Mouse (Mus musculus) kidney, adult 18-20 months (tissue): ENCODE data around the gene Pnldc1.
"Not testable (repeated sequence)": the region's sequence is repeated elsewhere in the genome, so short reads cannot be mapped to it uniquely, and the experiment has no call there.

ENCODE experiments used
- DNase-seq: peaks from one replicate; pipeline ENCODE4 v3.0.0; 2021

The Pnldc1 gene

DNA sequence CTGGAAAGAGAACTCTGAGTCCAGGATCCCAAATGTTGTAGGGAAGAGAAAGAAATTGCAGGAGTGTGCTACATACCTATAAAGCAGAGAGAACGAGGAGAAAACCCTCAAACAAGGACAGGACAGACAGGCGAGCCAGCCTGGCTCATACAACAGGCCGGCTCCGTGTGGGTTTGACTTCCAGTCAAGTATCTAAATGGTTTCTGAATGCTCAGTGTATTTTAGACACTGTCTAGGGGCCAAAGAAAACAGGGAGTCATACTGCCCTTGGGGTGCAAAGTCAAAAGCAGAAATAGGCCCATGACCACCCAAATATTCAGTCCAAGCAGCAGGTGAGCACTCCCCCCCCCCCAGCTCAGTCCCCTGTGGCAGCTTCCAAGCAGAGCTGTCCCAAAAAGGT lies 4.2 kb downstream of the Pnldc1 start:
- no peak for DNase-seq

DNA sequence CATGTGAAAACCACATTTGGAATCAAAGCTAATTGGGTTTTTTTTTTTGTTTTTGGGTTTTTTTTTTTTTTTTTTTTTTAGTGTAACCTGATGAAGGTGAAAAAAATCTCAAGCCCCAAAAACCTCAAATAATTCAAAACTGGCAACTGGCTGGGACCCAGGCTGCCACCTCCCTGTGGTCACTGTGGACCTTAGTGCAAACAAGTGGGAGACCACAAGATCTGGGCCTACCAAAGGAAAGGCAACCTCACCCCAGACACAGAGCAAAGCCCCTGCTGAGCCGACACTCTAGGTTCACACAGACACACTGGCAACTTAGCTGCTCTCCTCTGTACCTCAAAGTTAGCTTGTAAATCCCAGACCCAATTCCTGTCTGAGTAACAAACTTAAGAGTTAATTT lies 5.7 kb downstream of the Pnldc1 start:
- no peak for DNase-seq

DNA sequence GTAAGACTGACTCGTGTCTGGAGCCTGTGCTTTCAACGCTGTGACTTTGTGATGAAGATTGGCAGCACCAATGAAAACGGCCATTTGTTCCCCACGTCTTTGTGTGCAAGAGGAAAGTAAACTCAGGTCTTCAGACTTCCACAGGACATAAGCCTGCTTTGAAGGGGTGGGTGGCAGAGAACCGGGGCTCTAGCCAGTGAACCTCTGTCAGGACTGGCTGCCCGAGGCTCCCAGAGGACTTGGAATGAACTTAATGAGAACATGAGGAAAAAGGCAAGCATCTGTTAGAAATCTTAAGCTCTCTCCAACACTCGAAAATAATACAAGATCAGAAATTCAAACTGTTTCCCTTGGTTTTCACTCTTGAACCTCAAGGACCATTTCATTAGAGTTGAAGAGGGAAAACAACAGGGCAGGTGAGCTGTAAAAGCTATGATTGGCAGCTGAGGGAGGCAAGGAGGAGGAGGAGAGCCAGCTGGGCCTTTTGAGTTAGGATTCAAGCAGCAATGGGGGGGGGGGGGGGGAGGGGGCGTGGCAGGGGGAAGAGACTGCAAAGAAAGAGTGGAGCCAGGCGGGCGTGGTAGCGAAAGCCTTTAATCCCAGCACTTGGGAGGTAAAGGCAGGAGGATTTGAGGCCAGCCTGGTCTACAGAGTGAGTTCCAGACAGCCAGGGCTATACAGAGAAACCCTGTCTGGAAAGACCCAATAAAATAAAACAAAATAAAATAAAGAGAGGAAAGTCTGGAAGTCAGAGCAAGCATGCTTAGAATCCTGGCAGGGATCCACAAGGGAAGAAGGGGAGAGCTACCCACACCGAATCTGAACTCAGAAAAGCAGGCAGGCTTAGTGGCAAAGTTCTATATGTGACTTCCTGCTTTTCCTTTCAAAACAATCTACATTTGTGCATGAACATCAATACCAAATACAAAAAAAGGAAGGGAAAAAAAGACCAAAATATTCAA lies 6.4 kb downstream of the Pnldc1 start:
- DNase-seq = no peak

DNA sequence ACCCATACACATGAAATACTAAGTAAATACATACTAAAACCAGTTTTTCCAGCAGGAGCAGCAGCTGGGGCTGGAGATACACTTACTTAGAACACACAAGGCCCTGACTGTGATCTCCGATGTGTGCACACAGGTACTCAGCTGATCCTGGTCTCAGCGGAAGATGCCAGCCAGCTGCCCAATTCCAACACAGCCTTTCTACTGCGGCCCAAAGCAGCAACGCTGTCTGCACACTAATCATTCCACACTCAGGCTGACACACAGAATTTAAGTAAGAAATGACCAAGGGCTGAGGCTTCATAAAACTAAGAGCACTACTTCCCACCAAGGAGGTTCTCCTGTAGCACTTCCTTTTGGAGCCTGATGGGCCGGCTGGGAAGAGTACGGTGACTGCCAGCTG lies 7.7 kb downstream of the Pnldc1 start:
- no peak for DNase-seq

DNA sequence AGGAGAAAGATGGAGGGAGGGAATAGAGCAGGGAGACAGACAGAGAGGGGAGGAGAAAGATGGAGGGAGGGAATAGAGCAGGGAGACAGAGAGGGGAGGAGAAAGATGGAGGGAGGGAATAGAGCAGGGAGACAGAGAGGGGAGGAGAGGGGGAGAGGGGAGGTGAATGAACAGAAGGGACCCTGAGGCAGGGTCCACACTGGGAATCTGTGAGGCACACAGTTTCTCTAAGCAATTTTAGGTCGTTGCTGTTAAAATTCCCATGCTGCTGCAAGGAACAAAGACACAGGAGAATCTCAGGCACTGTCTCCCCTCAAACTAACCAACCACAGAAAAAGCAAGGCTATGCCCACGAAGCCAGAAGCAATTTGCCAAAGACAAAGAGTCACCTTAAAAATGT lies 11.4 kb downstream of the Pnldc1 start:
- not testable (repeated sequence) for DNase-seq

DNA sequence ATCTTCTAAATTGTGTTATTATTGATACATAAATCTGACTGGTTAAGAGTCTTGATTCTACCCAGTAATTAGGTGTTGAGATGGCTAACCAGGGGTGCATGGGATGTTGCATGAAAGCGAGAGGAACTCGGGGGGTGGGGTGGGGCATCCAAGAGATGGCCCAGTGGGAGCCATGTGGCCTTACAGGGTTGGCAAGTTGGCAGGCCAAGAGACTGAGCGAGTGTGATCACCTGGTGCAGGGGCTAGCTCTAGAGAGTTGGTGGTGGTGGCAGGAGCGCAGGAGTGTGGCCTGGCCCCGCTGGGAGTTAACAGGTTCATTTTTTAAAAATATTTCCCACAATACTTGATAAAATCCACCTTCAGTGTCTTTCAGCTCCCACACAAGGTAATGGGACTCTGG lies 12.4 kb downstream of the Pnldc1 start:
- DNase-seq = no peak

DNA sequence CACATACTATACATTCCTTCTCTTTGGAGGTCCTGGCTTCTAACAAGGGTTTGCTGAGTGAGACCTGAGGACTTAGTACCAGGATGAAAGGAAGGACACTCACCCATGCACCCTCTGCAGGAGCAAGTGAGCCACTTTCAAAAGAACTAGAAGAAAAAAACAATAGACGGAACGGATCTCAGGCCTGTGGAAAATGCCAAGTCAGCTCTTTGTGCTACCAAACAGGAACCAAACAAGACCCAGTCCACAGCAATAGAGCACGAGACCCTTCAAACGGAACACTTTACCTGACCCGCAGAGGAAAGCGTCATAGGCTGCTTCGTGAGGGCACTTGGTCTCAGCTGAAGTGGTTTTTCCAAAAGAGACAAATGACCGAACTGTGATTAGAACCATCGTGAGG lies 18.0 kb downstream of the Pnldc1 start:
- DNase-seq = no peak

DNA sequence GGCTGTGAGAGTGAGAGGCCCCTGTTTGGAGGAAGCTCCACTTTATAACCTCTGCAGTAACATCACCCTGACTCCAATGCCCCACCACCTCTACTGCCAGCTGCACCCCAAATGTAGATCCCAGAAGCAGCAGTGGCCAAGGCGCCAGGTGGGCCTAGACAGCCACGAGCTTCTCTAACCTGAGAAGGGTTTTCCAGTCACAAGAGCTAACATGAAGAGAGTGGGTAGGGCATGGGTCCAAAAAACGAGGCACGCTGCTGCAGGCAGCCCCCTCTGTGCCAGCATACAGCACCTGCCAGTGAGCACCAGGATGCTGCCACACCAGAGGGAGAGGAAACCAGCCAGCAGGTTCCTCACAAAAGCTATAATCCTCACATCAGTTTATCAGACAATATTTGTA lies 19.0 kb downstream of the Pnldc1 start:
- no peak for DNase-seq

DNA sequence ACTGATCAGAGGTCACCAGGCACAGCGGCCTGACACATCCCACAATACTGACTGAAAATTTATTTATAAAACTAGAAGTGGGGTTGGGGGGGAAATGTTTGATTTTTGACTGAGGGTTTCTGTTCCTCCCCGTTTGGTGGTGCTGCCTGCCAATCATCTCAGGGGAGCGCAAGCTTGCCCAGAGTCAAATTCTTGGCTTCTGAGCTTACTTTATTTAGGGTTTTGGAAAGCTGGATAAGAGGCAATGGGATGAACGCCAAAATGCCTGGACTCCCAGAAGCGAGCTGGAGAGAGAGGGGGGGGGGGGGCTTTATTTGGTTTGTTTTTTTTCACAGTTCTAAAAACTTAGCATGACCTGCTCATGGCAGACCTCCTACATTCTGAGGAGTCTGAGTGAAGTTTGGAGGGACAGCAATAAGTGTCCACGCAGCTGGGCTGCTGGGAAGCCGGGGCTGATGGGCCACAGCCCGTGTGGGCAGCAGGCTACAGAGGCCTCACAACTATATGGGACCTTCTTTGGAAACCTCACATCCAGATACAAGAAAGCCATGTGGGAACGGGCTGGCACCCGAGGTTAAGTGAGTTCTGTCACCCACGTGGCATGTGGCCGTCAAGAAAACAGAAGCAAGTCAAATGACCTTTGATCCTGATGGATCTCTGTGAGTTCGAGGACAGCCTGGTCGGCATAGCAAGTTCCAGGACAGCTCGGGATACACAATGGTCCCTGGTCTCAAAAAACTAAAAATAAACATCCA lies 22.8 kb downstream of the Pnldc1 start:
- no peak for DNase-seq

DNA sequence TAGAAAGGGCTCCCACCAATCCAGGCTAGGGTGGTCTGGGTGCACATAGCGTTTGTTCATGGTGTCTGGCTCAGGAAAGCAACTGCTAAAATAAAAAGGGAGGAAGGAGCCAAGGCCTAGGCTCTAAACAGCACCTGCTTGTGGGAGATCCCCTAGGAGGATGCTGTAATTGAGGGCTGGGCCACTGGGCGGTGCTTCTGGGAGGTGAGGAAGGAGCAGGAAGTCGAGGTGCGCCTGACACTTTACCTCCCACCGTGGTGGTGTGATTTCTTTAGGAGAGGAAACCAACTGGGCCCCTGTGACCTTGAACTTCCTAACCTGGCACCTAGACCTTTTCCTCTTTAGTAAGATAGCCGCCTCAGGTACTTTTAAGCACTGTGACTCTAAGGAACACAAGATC lies 23.4 kb downstream of the Pnldc1 start:
- DNase-seq = no peak

DNA sequence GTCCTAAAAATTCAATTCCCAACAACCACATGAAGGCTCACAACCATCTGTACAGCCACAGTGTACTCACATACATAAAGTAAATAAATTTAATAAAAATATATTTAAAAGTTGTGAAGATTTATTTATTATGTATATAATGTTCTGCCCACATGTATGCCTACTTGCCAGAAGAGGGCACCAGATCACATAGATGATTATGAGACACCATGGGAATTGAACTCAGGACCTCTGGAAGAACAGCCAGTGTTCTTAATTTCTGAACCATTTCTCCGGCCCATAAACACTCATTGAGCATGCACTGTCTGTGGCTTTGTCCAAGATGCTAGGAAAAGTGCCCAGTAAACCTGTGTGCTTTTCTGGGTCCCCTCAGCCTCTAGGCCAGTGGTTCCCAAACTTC lies 28.8 kb downstream of the Pnldc1 start:
- DNase-seq = no peak

DNA sequence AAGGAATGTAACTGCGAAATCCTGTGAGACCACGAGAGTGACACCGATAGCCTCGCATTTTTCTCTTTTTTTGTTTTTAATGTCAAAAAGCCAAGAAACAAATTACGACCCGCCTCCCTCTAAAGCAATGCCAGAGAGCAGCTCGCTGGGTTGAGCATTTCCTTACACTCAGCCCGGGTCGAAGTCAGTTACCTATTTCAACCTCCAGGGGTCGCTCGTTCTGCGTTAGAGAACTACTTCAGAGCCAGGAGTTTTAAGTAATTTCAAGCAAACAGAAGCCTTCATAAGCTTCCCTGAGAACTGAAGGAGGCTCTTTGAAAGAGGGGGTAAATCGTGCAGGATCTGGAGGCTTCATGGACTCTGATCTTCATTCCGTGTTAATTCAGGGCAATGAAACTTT lies 29.9 kb downstream of the Pnldc1 start:
- peak; percentile 88 for DNase-seq

DNA sequence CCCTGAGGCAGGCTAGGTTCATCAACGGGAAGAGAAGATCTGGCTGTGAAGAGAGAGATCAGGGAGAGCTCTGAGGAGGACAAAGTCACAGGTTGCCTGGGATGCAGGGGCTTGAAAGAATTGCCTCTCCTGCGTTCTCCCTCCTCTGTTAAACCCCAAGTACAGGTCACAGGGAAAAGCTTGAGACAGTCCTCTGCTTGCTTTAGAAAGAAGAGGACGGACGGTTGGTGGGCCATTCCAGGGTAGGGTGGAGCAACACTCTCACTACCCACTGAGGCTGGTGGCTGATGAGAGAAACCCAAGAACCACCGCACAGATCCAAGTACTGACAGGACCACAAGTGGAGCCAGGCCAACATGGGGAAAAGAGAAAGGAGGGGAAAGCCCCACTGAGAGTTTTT lies 34.3 kb downstream of the Pnldc1 start, which contains the start of gene Mrgprh:
Mrgprh (plus strand) TSS at position 301 of the 400 bp plus-strand sequence.
- DNase-seq = no peak

DNA sequence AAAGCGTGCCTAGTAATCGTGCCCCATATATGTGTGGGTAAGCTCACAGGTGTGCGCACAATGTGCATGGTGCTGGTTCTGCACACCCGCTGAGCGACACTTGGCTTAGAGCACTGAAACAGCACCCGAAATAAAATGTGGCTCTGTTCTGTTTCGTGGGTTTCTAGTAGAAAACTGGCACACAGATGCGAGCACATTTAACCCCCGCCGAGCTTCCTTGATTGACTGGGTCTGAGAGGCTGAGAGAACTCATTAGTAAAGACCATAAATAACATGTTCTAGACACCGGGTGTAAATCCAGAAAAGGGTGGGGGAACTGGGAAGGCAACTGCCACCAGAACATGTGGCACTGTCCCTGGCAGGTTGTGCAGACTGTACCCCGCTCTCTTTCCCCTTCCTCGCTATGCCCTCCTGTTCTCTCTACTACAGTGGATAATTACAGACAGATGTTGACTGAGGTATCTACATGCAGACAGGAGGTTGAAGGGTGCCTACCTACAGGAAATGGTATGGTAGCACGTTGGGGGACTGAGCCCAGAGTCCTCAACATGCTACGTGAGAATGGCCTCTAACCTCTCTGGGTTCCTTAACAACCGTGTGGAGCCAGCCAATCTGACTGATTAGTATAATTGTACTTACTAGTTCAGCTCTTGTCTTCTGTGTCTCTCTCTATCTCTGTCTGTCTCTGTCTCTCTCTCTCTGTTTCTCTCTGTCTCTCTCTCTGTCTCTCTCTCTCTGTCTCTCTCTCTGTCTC lies 37.6 kb downstream of the Pnldc1 start:
- no peak for DNase-seq

DNA sequence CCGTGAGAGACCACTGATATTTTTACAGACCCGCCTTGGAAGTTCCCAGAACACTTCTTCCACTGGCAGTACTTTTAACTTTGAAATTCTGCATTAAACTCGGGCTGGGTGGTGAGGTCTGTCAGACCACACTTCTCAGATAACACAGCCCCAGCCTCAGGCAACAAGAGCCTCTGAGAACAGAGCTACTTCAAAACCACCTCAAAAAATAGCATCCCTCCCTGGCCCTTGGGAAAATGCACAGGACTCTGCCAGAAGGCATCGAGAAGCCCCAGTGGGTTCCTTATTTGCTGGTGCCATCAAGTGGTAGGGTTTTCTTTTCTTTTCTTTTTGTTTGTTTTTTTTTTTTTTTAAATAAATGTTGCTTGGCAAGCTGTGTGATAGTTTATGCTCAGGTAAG lies 41.4 kb downstream of the Pnldc1 start:
- no peak for DNase-seq

DNA sequence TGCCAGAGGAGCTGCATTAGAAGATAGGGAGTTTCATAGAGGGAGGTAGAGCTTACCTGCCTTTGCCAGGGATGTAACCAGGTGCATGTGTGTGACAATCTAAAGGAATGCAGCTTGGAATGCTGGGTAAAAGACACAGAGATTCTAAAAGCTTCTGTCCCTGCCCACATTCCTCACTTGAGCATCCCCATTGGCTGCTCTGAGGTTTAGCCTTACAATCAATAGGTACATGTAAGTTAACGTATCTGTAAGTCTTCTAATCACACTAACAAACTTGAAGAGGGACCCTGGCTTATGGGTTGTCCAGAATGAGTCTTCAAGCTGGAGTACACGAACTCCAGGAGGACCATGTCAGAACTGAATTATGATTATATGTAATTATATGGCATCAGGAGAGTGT lies 42.0 kb downstream of the Pnldc1 start, which contains the start of gene Mas1:
Mas1 (minus strand) TSS at position 101 of the 400 bp plus-strand sequence.
- DNase-seq = no peak

DNA sequence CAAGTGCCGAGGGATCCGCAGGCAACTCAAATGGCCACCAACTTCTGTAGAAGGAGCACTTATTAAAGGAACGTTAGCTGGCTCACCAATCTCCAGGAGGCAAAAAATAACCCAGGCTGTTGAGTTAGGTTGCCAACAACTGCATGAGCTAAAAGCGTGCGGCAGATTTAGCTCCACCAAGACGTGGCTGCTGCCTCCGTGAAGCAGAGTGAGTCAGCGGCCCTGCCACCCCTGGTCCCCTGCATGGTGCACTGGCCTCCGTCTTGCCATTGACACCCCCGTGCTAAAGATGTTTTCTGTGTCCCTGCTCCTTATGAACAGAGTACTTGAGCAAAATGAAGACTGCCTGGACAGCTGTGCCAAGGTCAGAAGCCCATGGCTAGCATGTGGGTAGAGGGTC lies 43.2 kb downstream of the Pnldc1 start:
- no peak for DNase-seq

DNA sequence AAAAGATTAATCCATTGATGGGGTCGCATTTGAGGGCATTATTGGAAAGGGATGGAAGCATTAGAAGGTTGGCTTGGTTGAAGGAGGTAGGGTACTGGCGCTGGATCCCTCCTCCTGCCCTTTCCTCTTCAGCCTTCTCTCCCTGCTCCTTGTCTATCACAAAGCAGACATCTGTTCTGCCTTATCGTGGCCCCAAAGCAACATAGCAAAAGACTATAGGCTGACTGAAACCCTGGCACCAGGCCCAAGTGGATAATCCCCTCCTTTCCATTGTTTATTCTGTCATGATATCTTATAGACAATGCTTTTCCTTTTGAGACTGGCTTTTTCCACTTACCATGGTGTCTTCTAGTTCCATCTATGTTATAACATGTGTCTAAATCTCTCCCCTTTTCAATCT lies 44.6 kb downstream of the Pnldc1 start:
- no peak for DNase-seq

DNA sequence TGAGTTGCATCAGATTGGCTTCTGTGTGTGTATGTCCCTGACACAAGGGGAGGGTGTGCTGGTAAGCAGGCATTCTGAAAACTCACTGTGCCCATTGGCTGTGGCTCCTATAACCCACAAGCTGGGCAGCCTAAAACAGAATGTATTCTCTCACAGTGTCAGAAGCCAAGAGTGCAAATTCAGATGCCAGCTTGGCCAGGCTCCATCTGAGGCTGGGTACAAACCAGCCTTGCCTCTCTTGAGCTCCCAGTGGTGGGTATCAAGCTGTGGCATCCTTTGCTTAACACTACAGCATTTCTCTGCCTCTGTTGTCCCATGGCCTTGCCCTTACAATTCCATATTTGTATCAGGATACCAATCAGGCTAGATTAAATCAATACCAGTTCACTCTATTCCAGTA lies 45.9 kb downstream of the Pnldc1 start:
- no peak for DNase-seq

DNA sequence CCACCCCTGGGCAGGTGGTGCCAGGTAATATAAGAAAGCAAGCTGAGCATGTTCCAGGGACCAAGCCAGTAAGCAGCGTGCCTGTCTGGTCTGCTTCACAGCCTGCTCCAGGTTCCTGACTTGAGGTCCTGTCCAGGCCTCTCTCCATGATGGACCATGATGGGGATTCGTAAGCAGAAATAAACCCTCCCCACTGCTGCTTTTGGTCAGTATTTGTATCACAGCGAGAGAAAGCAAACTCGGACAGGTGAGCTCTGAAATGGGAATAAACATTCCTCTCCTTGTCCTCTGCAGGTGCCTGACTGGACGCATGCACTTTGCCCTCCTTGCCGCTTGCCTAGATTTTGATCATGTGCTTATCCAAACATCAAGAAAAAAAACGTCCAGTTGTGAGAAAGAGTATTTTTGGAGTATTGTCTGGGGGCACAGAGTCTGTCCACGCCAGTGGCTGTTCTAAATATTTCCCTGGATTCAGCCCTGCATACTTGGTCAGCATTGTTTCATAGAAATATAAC lies 51.0 kb downstream of the Pnldc1 start:
- peak; percentile 54 for DNase-seq

DNA sequence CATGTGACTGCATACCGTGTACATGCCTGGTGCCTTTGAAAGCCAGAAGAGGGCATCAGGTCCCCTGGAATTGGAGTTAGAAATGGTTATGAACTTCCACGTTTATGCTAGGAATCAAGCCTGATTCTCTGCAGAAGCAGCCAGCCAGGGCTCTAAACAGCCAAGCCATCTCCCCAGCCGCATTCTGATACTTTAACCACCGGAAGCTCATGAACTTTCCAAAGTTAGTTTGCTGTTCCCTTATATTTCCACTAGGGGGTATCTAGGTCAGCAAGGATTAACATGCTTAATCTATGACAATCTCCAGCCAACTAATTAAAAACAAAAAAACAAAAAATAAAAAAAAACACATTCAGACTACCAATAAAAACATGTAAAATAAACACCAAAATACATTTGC lies 52.0 kb downstream of the Pnldc1 start:
- peak; percentile 25 for DNase-seq

DNA sequence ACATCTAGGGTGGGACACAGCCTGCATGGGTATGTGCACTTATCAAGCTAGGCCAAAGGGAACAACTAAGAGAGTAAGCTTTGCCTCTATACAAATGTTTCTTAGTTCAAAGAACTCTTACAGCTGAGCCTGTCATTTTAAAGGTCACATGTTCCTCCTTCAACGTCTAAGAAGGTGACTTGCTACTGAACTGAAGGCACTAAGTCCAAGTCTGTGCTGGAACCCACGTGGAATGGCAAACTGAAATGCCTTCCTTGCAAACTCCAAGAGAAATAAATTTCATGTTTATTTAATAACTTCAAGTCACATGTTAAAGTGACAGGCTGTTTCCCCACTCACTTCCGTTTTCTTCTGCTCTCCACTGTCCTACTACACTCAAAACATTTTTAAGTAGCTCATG lies 52.6 kb downstream of the Pnldc1 start:
- DNase-seq = no peak

DNA sequence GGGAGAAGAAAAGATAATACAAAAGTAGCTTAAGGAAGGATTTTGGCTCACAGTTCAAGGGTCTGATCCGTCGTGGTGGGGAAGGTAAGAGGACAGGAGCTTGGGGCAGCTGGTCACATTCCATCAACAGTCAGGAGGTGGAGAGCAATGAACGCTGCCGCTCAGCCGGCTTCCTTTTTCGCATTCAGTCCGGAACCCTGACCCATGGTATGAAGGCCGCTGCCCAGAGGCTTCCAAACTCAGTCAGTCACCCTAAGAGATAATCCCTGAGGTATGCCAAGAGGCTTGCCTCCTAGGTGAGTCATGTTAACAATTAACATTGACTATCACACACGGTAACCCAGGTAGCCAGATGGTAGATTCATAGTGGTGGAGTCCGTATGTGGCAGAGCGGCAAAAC lies 55.6 kb downstream of the Pnldc1 start:
- no peak for DNase-seq
